In the genomic region with DNA sequence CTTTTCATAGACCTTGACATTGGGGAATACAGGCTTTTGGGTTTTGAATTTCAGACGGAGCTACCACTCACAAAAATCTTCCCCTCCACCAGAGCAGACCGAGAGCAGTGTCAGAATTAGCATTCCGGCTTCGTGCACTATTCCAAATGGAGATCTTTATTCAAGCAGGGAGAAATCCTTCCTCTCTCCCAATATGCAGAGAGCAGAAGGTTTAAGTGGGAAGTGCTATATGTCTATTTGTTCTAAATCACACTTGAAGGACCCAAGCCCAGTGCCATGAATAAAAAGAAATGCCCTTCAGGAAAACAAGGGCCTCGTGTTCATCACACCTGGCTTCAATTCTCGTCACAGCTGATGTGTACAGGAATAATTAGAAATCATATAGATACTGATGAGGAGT, we compare ENCODE assay signal across 7 mouse cellular contexts.
"Had no signal": no experiment of that assay in that cellular context is flagged by ENCODE, and none has a peak within 500 bp of the region (broad histone marks: within the 10 kb centered on the region; RNA-seq: fewer than 3 reads in every experiment).

No protein-coding gene starts in this region.

- DNase-seq: kidney, adult 2 months; kidney, postnatal 14 days; lung, adult 2 months; lung, postnatal 4 days; spleen, adult 18-20 months; thymus, adult 2 months; thymus, postnatal 25 days had no signal
